Mouse (Mus musculus): ENCODE results near the gene Pole3. TPM values are rescaled to one million over a fixed set of nuclear protein-coding genes. Genes with fewer than 3 reads are reported as not detected.
"Not testable (repeated sequence)": the region's sequence is repeated elsewhere in the genome, so short reads cannot be mapped to it uniquely, and the experiment has no call there.

Gene Pole3
- polyA plus RNA-seq, 1 experiment from 2014 or later: 116 TPM

- not testable (repeated sequence) for H3K4me1 ChIP-seq (replicated peaks; ENCODE audit: control insufficient read depth, insufficient read depth, low read length); H3K36me3 ChIP-seq (ENCODE audit: control insufficient read depth, insufficient read depth, low read length); H3K9me3 ChIP-seq (ENCODE audit: control insufficient read depth, low read length); DNase-seq (ENCODE audit: low spot score); H3K27ac ChIP-seq (ENCODE audit: low read depth, low read length); ATAC-seq (ENCODE audit: low FRiP score); H3K9ac ChIP-seq (ENCODE audit: low read depth, low read length)
- peak overlapping the region; percentile 37 for H3K4me3 ChIP-seq (ENCODE audit: low read depth, low read length)
- peak overlapping the region; percentile 75 for H3K4me2 ChIP-seq (replicated peaks; ENCODE audit: low read depth, low read length)
- 13% methylated on average over 11 of the region's 11 CpGs for WGBS
- peaks cover 21% of the 10 kb centered on the region for H3K27me3 ChIP-seq (ENCODE audit: control insufficient read depth, insufficient read depth, low read length)
Observed at GRCm38 (mm10) chr4:62479593-62479936, 45.3 kb downstream of the Pole3 start.

DNA sequence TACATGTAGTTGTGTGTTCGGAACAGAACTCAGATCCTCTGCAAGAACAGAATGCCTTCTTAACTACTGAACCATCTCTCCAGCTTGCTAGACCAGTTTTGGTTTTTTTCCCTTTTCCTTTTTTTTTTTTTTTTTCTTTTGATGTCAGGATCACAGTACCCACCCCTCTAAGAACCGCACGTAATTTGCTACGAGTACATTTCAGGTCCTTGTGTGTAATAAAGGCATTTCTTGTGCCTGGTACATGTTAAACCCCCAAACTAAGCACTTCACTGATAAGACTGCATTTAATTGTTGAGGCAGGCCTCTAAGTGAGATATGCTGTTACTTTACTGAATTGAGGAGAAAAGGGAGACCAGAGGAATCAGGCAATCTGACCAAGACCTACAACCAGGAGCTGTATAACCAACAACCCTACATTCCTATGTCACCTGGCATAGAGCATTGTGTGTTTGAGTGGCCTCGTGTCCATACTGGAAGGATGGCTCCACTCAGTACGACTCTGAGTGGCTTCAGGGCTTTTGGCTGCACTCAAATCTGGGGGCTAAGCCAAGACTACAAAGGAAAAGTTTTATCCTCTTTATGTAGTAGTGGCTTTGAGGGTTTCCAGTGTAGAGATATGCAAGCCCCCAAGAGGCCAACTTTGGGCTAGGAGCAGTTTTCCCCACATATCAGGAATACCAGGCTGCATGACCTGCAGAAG is 47.2 kb downstream of the Pole3 start:
- ATAC-seq (ENCODE audit: low FRiP score): no peak
- H3K4me1 ChIP-seq (replicated peaks; ENCODE audit: control insufficient read depth, insufficient read depth, low read length): peaks cover 2% of the 10 kb centered on the region; the same call in 1 of the 2 replicates
- DNase-seq (ENCODE audit: low spot score): no peak
- WGBS: 83% methylated on average over 6 of the region's 6 CpGs
- no peak overlapping the region for H3K27ac ChIP-seq (ENCODE audit: low read depth, low read length)
- peaks cover 21% of the 10 kb centered on the region for H3K27me3 ChIP-seq (ENCODE audit: control insufficient read depth, insufficient read depth, low read length)
- H3K9ac ChIP-seq (ENCODE audit: low read depth, low read length): no peak overlapping the region
- H3K4me2 ChIP-seq (replicated peaks; ENCODE audit: low read depth, low read length): no peak overlapping the region
- H3K36me3 ChIP-seq (ENCODE audit: control insufficient read depth, insufficient read depth, low read length): no peaks in the 10 kb centered on the region
- H3K4me3 ChIP-seq (ENCODE audit: low read depth, low read length): no peak overlapping the region
- H3K9me3 ChIP-seq (ENCODE audit: control insufficient read depth, low read length): no peaks in the 10 kb centered on the region

DNA sequence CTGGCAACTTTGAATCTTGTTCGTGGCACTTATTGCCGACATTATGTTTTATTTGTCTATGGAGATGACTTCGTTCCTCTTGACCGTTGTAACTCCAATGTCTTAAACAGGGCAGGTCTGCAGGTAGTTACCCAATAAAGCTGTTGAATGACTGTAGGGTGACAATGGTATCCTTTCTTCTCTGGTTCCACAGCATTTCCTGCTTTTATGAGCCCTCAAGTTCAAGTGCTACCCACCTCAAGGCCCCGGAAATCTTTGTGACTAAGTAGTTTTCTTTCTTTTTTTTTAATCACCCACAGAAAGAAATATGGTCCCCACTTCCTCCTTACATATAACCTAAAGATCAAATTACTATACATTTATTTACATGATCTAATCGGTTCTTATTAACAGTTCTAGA is 49.1 kb downstream of the Pole3 start:
- Histone ChIP-seq H3K9ac (ENCODE audit: low read depth, low read length) (no peak overlapping the region), H3K27me3 (ENCODE audit: control insufficient read depth, insufficient read depth, low read length) (peaks cover 19% of the 10 kb centered on the region), H3K4me1 (replicated peaks; ENCODE audit: control insufficient read depth, insufficient read depth, low read length) (peaks cover 2% of the 10 kb centered on the region; the same call in 1 of the 2 replicates), H3K4me3 (ENCODE audit: low read depth, low read length) (no peak overlapping the region), H3K27ac (ENCODE audit: low read depth, low read length) (no peak overlapping the region), H3K4me2 (replicated peaks; ENCODE audit: low read depth, low read length) (no peak overlapping the region), H3K36me3 (ENCODE audit: control insufficient read depth, insufficient read depth, low read length) (no peaks in the 10 kb centered on the region), H3K9me3 (ENCODE audit: control insufficient read depth, low read length) (no peaks in the 10 kb centered on the region)
- no peak for DNase-seq (ENCODE audit: low spot score)
- 93% methylated on average over 6 of the region's 6 CpGs for WGBS
- no peak for ATAC-seq (ENCODE audit: low FRiP score)

GRCm38 (mm10) chr4:62475131-62475530 is 49.7 kb downstream of the Pole3 start:
- no peak overlapping the region for H3K4me3 ChIP-seq (ENCODE audit: low read depth, low read length)
- DNase-seq (ENCODE audit: low spot score): no peak
- H3K9ac ChIP-seq (ENCODE audit: low read depth, low read length): no peak overlapping the region
- no peak for ATAC-seq (ENCODE audit: low FRiP score)
- no peak overlapping the region for H3K4me2 ChIP-seq (replicated peaks; ENCODE audit: low read depth, low read length)
- no peak overlapping the region for H3K27ac ChIP-seq (ENCODE audit: low read depth, low read length)
- H3K36me3 ChIP-seq (ENCODE audit: control insufficient read depth, insufficient read depth, low read length): no peaks in the 10 kb centered on the region
- peaks cover 14% of the 10 kb centered on the region for H3K27me3 ChIP-seq (ENCODE audit: control insufficient read depth, insufficient read depth, low read length)
- WGBS: 82% methylated on average over 2 of the region's 2 CpGs
- no peaks in the 10 kb centered on the region for H3K9me3 ChIP-seq (ENCODE audit: control insufficient read depth, low read length)
- H3K4me1 ChIP-seq (replicated peaks; ENCODE audit: control insufficient read depth, insufficient read depth, low read length): peaks cover 2% of the 10 kb centered on the region; the same call in 1 of the 2 replicates

Other genes starting within 250 kb of the Pole3 start
- gene Fkbp15, start 164.5 kb downstream of the Pole3 start, polyA plus RNA-seq (2014; fragmentation: Nextera tagmentation; extraction: Ambion mirVana): 21.2 and 22.8 TPM in 2 replicates
- 45.0 and 49.8 TPM in 2 replicates for gene Slc31a1, start 164.3 kb downstream of the Pole3 start, polyA plus RNA-seq (2014; fragmentation: Nextera tagmentation; extraction: Ambion mirVana)
- gene Cdc26, start 116.4 kb downstream of the Pole3 start, polyA plus RNA-seq (2014; fragmentation: Nextera tagmentation; extraction: Ambion mirVana): 177 and 178 TPM in 2 replicates
- 25.5 and 28.1 TPM in 2 replicates for gene Prpf4, start 116.3 kb downstream of the Pole3 start, polyA plus RNA-seq (2014; fragmentation: Nextera tagmentation; extraction: Ambion mirVana)
- not detected in 2 replicates for gene Rnf183, start 89.8 kb downstream of the Pole3 start, polyA plus RNA-seq (2014; fragmentation: Nextera tagmentation; extraction: Ambion mirVana)
- gene Wdr31, start 54.2 kb downstream of the Pole3 start, polyA plus RNA-seq (2014; fragmentation: Nextera tagmentation; extraction: Ambion mirVana): 6.4 and 6.9 TPM in 2 replicates
- 0.94 and 1.0 TPM in 2 replicates for gene Bspry, start 45.0 kb downstream of the Pole3 start, polyA plus RNA-seq (2014; fragmentation: Nextera tagmentation; extraction: Ambion mirVana)
- gene Hdhd3, start 21.6 kb downstream of the Pole3 start, polyA plus RNA-seq (2014; fragmentation: Nextera tagmentation; extraction: Ambion mirVana): 13.7 and 16.7 TPM in 2 replicates
- 77.5 and 80.1 TPM in 2 replicates for gene Alad, start 5.2 kb downstream of the Pole3 start, polyA plus RNA-seq (2014; fragmentation: Nextera tagmentation; extraction: Ambion mirVana)
- 0.91 and 1.8 TPM in 2 replicates for gene 4933430I17Rik, start 301 bp upstream of the Pole3 start, polyA plus RNA-seq (2014; fragmentation: Nextera tagmentation; extraction: Ambion mirVana)
- gene Rgs3, start 34.8 kb upstream of the Pole3 start, polyA plus RNA-seq (2014; fragmentation: Nextera tagmentation; extraction: Ambion mirVana): 31.3 and 33.2 TPM in 2 replicates